Mouse (Mus musculus): ENCODE measurements around the gene Gm20388. TPM values are rescaled to one million over a fixed set of nuclear protein-coding genes. Genes with fewer than 3 reads are reported as not detected.

Gm20388 gene
- polyA plus RNA-seq, 1 experiment from 2014 or later, result not detected

GRCm38 (mm10) chr8:123117127-123117731, 3206.6 kb downstream of the Gm20388 start, which contains the start of gene Cpne7:
Gene Cpne7, plus strand, starts transcription at chr8:123117374.
- peak within 1 kb of the TSS; percentile 42 for H3K9ac ChIP-seq (ENCODE audit: low read length)
- H3K27me3 ChIP-seq (ENCODE audit: control insufficient read depth, insufficient read depth, low read depth, low read length), result peaks cover 41% of the 10 kb centered on the region
- H3K4me1 ChIP-seq (replicated peaks; ENCODE audit: control insufficient read depth, insufficient read depth, low read length), result peaks cover 30% of the 10 kb centered on the region
- no peaks in the 10 kb centered on the region for H3K36me3 ChIP-seq (ENCODE audit: control insufficient read depth, insufficient read depth, low read length)
- no peaks in the 10 kb centered on the region for H3K9me3 ChIP-seq (ENCODE audit: control insufficient read depth, low read length)
- ATAC-seq (ENCODE audit: low read depth), result peak; percentile 43
- peak within 1 kb of the TSS; percentile 50 for H3K4me3 ChIP-seq (ENCODE audit: low read length)
- H3K4me2 ChIP-seq (ENCODE audit: low read depth, low read length), result peak within 1 kb of the TSS; percentile 71
- WGBS, result 1% methylated on average over 47 of the region's 51 CpGs
- no peak within 1 kb of the TSS for H3K27ac ChIP-seq (ENCODE audit: low read length)

GRCm38 (mm10) chr8:123117744-123118143, 3207.1 kb downstream of the Gm20388 start:
- Histone ChIP-seq H3K9me3 (ENCODE audit: control insufficient read depth, low read length) (no peaks in the 10 kb centered on the region), H3K4me3 (ENCODE audit: low read length) (peak overlapping the region; percentile 50), H3K4me2 (ENCODE audit: low read depth, low read length) (peak overlapping the region; percentile 71), H3K36me3 (ENCODE audit: control insufficient read depth, insufficient read depth, low read length) (no peaks in the 10 kb centered on the region), H3K27me3 (ENCODE audit: control insufficient read depth, insufficient read depth, low read depth, low read length) (peaks cover 41% of the 10 kb centered on the region), H3K4me1 (replicated peaks; ENCODE audit: control insufficient read depth, insufficient read depth, low read length) (peaks cover 30% of the 10 kb centered on the region), H3K9ac (ENCODE audit: low read length) (peak overlapping the region; percentile 42; the same call in 1 of the 2 replicates), H3K27ac (ENCODE audit: low read length) (no peak overlapping the region)
- WGBS, result 5% methylated on average over 17 of the region's 17 CpGs
- ATAC-seq (ENCODE audit: low read depth), result no peak

- Histone ChIP-seq H3K4me3 (ENCODE audit: low read length) (no peak overlapping the region), H3K36me3 (ENCODE audit: control insufficient read depth, insufficient read depth, low read length) (no peaks in the 10 kb centered on the region), H3K9ac (ENCODE audit: low read length) (no peak overlapping the region), H3K27ac (ENCODE audit: low read length) (no peak overlapping the region), H3K4me1 (replicated peaks; ENCODE audit: control insufficient read depth, insufficient read depth, low read length) (peaks cover 11% of the 10 kb centered on the region), H3K9me3 (ENCODE audit: control insufficient read depth, low read length) (no peaks in the 10 kb centered on the region), H3K27me3 (ENCODE audit: control insufficient read depth, insufficient read depth, low read depth, low read length) (peaks cover 34% of the 10 kb centered on the region), H3K4me2 (ENCODE audit: low read depth, low read length) (no peak overlapping the region)
- 41% methylated on average over 9 of the region's 9 CpGs for WGBS
- no peak for ATAC-seq (ENCODE audit: low read depth)
These were observed 3211.4 kb downstream of the Gm20388 start for GRCm38 (mm10) chr8:123122059-123122458.

GRCm38 (mm10) chr8:123122670-123123069, 3212.0 kb downstream of the Gm20388 start:
- H3K9ac ChIP-seq (ENCODE audit: low read length), result no peak overlapping the region
- no peak for ATAC-seq (ENCODE audit: low read depth)
- H3K27ac ChIP-seq (ENCODE audit: low read length), result no peak overlapping the region
- H3K9me3 ChIP-seq (ENCODE audit: control insufficient read depth, low read length), result no peaks in the 10 kb centered on the region
- no peak overlapping the region for H3K4me3 ChIP-seq (ENCODE audit: low read length)
- no peak overlapping the region for H3K4me2 ChIP-seq (ENCODE audit: low read depth, low read length)
- peaks cover 28% of the 10 kb centered on the region for H3K27me3 ChIP-seq (ENCODE audit: control insufficient read depth, insufficient read depth, low read depth, low read length)
- WGBS, result 66% methylated on average over 5 of the region's 5 CpGs
- H3K36me3 ChIP-seq (ENCODE audit: control insufficient read depth, insufficient read depth, low read length), result no peaks in the 10 kb centered on the region
- peaks cover 6% of the 10 kb centered on the region; the same call in 1 of the 2 replicates for H3K4me1 ChIP-seq (replicated peaks; ENCODE audit: control insufficient read depth, insufficient read depth, low read length)

- Histone ChIP-seq H3K4me2 (ENCODE audit: low read depth, low read length) (no peak overlapping the region), H3K36me3 (ENCODE audit: control insufficient read depth, insufficient read depth, low read length) (no peaks in the 10 kb centered on the region), H3K4me3 (ENCODE audit: low read length) (no peak overlapping the region), H3K9ac (ENCODE audit: low read length) (no peak overlapping the region), H3K9me3 (ENCODE audit: control insufficient read depth, low read length) (no peaks in the 10 kb centered on the region), H3K4me1 (replicated peaks; ENCODE audit: control insufficient read depth, insufficient read depth, low read length) (no peaks in the 10 kb centered on the region), H3K27ac (ENCODE audit: low read length) (no peak overlapping the region), H3K27me3 (ENCODE audit: control insufficient read depth, insufficient read depth, low read depth, low read length) (peaks cover 8% of the 10 kb centered on the region)
- ATAC-seq (ENCODE audit: low read depth), result peak; percentile 55
- 10% methylated on average over 19 of the region's 19 CpGs for WGBS
These were observed 3215.7 kb downstream of the Gm20388 start for GRCm38 (mm10) chr8:123126193-123126816.

- Histone ChIP-seq H3K4me1 (replicated peaks; ENCODE audit: control insufficient read depth, insufficient read depth, low read length) (no peaks in the 10 kb centered on the region), H3K36me3 (ENCODE audit: control insufficient read depth, insufficient read depth, low read length) (no peaks in the 10 kb centered on the region), H3K27ac (ENCODE audit: low read length) (no peak overlapping the region), H3K4me2 (ENCODE audit: low read depth, low read length) (peak overlapping the region; percentile 4; the same call in 1 of the 2 replicates), H3K27me3 (ENCODE audit: control insufficient read depth, insufficient read depth, low read depth, low read length) (peaks cover 4% of the 10 kb centered on the region; the same call in 1 of the 2 replicates), H3K9me3 (ENCODE audit: control insufficient read depth, low read length) (peaks cover 4% of the 10 kb centered on the region; the same call in 1 of the 2 replicates), H3K9ac (ENCODE audit: low read length) (no peak overlapping the region), H3K4me3 (ENCODE audit: low read length) (no peak overlapping the region)
- WGBS, result 38% methylated on average over 9 of the region's 9 CpGs
- no peak for ATAC-seq (ENCODE audit: low read depth)
These were observed 3220.4 kb downstream of the Gm20388 start for GRCm38 (mm10) chr8:123131041-123131440.

GRCm38 (mm10) chr8:123132953-123133352, 3222.3 kb downstream of the Gm20388 start:
- WGBS, result 97% methylated on average over 2 of the region's 2 CpGs
- Histone ChIP-seq H3K4me3 (ENCODE audit: low read length) (no peak overlapping the region), H3K36me3 (ENCODE audit: control insufficient read depth, insufficient read depth, low read length) (no peaks in the 10 kb centered on the region), H3K4me2 (ENCODE audit: low read depth, low read length) (no peak overlapping the region), H3K4me1 (replicated peaks; ENCODE audit: control insufficient read depth, insufficient read depth, low read length) (peaks cover 10% of the 10 kb centered on the region), H3K9me3 (ENCODE audit: control insufficient read depth, low read length) (peaks cover 4% of the 10 kb centered on the region; the same call in 1 of the 2 replicates), H3K27me3 (ENCODE audit: control insufficient read depth, insufficient read depth, low read depth, low read length) (no peaks in the 10 kb centered on the region), H3K27ac (ENCODE audit: low read length) (no peak overlapping the region), H3K9ac (ENCODE audit: low read length) (no peak overlapping the region)
- no peak for ATAC-seq (ENCODE audit: low read depth)

- no peak overlapping the region for H3K27ac ChIP-seq (ENCODE audit: low read length)
- H3K4me1 ChIP-seq (replicated peaks; ENCODE audit: control insufficient read depth, insufficient read depth, low read length), result peaks cover 16% of the 10 kb centered on the region
- no peaks in the 10 kb centered on the region for H3K36me3 ChIP-seq (ENCODE audit: control insufficient read depth, insufficient read depth, low read length)
- peaks cover 4% of the 10 kb centered on the region; the same call in 1 of the 2 replicates for H3K9me3 ChIP-seq (ENCODE audit: control insufficient read depth, low read length)
- H3K4me3 ChIP-seq (ENCODE audit: low read length), result no peak overlapping the region
- 84% methylated on average over 11 of the region's 11 CpGs for WGBS
- no peak overlapping the region for H3K9ac ChIP-seq (ENCODE audit: low read length)
- ATAC-seq (ENCODE audit: low read depth), result no peak
- H3K27me3 ChIP-seq (ENCODE audit: control insufficient read depth, insufficient read depth, low read depth, low read length), result no peaks in the 10 kb centered on the region
- no peak overlapping the region for H3K4me2 ChIP-seq (ENCODE audit: low read depth, low read length)
These were observed 3223.6 kb downstream of the Gm20388 start for GRCm38 (mm10) chr8:123134149-123134713.

GRCm38 (mm10) chr8:123135406-123135805, 3224.8 kb downstream of the Gm20388 start:
- no peak overlapping the region for H3K9ac ChIP-seq (ENCODE audit: low read length)
- H3K27me3 ChIP-seq (ENCODE audit: control insufficient read depth, insufficient read depth, low read depth, low read length), result no peaks in the 10 kb centered on the region
- H3K4me2 ChIP-seq (ENCODE audit: low read depth, low read length), result no peak overlapping the region
- ATAC-seq (ENCODE audit: low read depth), result no peak
- H3K9me3 ChIP-seq (ENCODE audit: control insufficient read depth, low read length), result peaks cover 4% of the 10 kb centered on the region; the same call in 1 of the 2 replicates
- H3K4me3 ChIP-seq (ENCODE audit: low read length), result no peak overlapping the region
- no peaks in the 10 kb centered on the region for H3K36me3 ChIP-seq (ENCODE audit: control insufficient read depth, insufficient read depth, low read length)
- H3K27ac ChIP-seq (ENCODE audit: low read length), result peak overlapping the region; percentile 15; the same call in 1 of the 2 replicates
- 20% methylated on average over 7 of the region's 7 CpGs for WGBS
- peaks cover 16% of the 10 kb centered on the region for H3K4me1 ChIP-seq (replicated peaks; ENCODE audit: control insufficient read depth, insufficient read depth, low read length)
